Mouse (Mus musculus) bone marrow, adult 2 months (tissue): ENCODE results near the gene N4bp3.

ENCODE experiments used
- CTCF ChIP-seq: fragments of 200-500 bp; IDR thresholded peaks from 2 replicates; pipeline ENCODE4 v1.5.1; 2011; ENCODE audit warnings: low read length, control low read depth; ENCODE audit not compliant: control insufficient read depth, insufficient read depth
- POLR2A ChIP-seq: fragments of 200-500 bp; IDR thresholded peaks from 2 replicates; pipeline ENCODE4 v1.6.1; 2011; ENCODE audit warnings: low read depth, mild to moderate bottlenecking, control low read depth, low read length, borderline replicate concordance; ENCODE audit not compliant: control insufficient read depth

GRCm38 (mm10) chr11:51675386-51675785, 24.7 kb upstream of the N4bp3 start:
- TF ChIP-seq CTCF (no peak), POLR2A (no peak)
